Mouse (Mus musculus) CH12.LX (cell line): ENCODE measurements around the gene Rptor. TPM values are rescaled to one million over a fixed set of nuclear protein-coding genes. Genes with fewer than 3 reads are reported as not detected.

Source experiments
- DNase-seq: peaks from one replicate; pipeline ENCODE4 v3.0.0-alpha.2; 2013; ENCODE audit errors: extremely low read depth
- H3K27ac ChIP-seq: 2 replicates; pipeline ENCODE4 v1.5.1; 2012; ENCODE audit warnings: low read depth, mild to moderate bottlenecking, control low read depth, moderate library complexity; ENCODE audit not compliant: insufficient read depth
- H3K27me3 ChIP-seq: replicated peaks from 2 replicates; pipeline ENCODE3; 2012; ENCODE audit warnings: inconsistent platforms
- H3K36me3 ChIP-seq, 2 experiments: replicated peaks in 1 of 2; 2 replicates each; pipeline versions ENCODE3 to v1.6.1; 2012; ENCODE audit warnings: inconsistent platforms in 1 of 2, low read length in 1 of 2, mild to moderate bottlenecking in 1 of 2, mixed read lengths in 1 of 2, moderate library complexity in 1 of 2; ENCODE audit not compliant: control insufficient read depth in 1 of 2, insufficient read depth in 1 of 2
- H3K4me1 ChIP-seq, 2 experiments: 2 replicates each; pipeline ENCODE4 v1.6.1; 2012; ENCODE audit warnings: inconsistent platforms in 1 of 2, moderate library complexity in 1 of 2; ENCODE audit not compliant: insufficient read depth in 2 of 2, control insufficient read depth in 1 of 2
- H3K4me2 ChIP-seq: 2 replicates; pipeline ENCODE4 v1.6.1; 2012; ENCODE audit warnings: low read depth, mild to moderate bottlenecking, control low read depth; ENCODE audit not compliant: poor library complexity, insufficient read depth, severe bottlenecking
- H3K4me3 ChIP-seq, 3 experiments: fragments of 150-350 bp in 1 of 3; sonication (generic) in 1 of 3; replicated peaks in 1 of 3; 2 replicates each; pipeline versions ENCODE3 to v1.5.1; 2011 to 2012; ENCODE audit warnings: low read depth in 2 of 3, low read length in 2 of 3, mild to moderate bottlenecking in 2 of 3, moderate library complexity in 2 of 3, control low read depth in 1 of 3, improper control_type of control experiment in 1 of 3, inconsistent platforms in 1 of 3, mixed read lengths in 1 of 3; ENCODE audit not compliant: poor library complexity in 1 of 3
- H3K79me2 ChIP-seq: replicated peaks from 2 replicates; pipeline ENCODE4 v1.6.1; 2012; ENCODE audit warnings: mild to moderate bottlenecking, moderate library complexity; ENCODE audit not compliant: control insufficient read depth, poor library complexity, insufficient read depth, severe bottlenecking; ENCODE audit errors: extremely low read depth
- H3K9ac ChIP-seq: 2 replicates; pipeline ENCODE4 v1.6.1; 2012; ENCODE audit warnings: low read depth, mild to moderate bottlenecking, control low read depth, moderate library complexity; ENCODE audit not compliant: insufficient read depth
- H3K9me3 ChIP-seq: replicated peaks from 2 replicates; pipeline ENCODE3; 2012; ENCODE audit warnings: low read length, inconsistent platforms, mixed read lengths
- BHLHE40 ChIP-seq: IDR thresholded peaks from 2 replicates; pipeline ENCODE4 v1.6.1; 2011; ENCODE audit warnings: mild to moderate bottlenecking, low read depth, low read length, improper control_type of control experiment
- CHD1 ChIP-seq: IDR thresholded peaks from 2 replicates; pipeline ENCODE4 v1.6.1; 2012; ENCODE audit warnings: low read depth, low read length, improper control_type of control experiment, inconsistent platforms
- CHD2 ChIP-seq: IDR thresholded peaks from 2 replicates; pipeline ENCODE4 v1.6.1; 2011; ENCODE audit warnings: low read length, improper control_type of control experiment
- CTCF ChIP-seq, 2 experiments: IDR thresholded peaks in 1 of 2; conservative IDR thresholded peaks in 1 of 2; 2 replicates each; pipeline ENCODE4 v1.5.1; 2011 to 2012; ENCODE audit warnings: low read depth in 2 of 2, low read length in 2 of 2, improper control_type of control experiment in 1 of 2, inconsistent platforms in 1 of 2, mild to moderate bottlenecking in 1 of 2, moderate library complexity in 1 of 2
- ELF1 ChIP-seq: IDR thresholded peaks from 2 replicates; pipeline ENCODE4 v1.6.1; 2014; ENCODE audit warnings: low read depth, mild to moderate bottlenecking, inconsistent platforms, low read length, improper control_type of control experiment
- ETS1 ChIP-seq: conservative IDR thresholded peaks from 2 replicates; pipeline ENCODE4 v1.6.1; 2012; ENCODE audit warnings: low read depth, mild to moderate bottlenecking, inconsistent platforms, low read length, improper control_type of control experiment, moderate library complexity
- GABPA ChIP-seq: IDR thresholded peaks from 2 replicates; pipeline ENCODE4 v1.6.1; 2012; ENCODE audit warnings: low read depth, low read length, improper control_type of control experiment, inconsistent platforms; ENCODE audit not compliant: insufficient replicate concordance
- HCFC1 ChIP-seq: IDR thresholded peaks from 2 replicates; pipeline ENCODE4 v1.6.1; 2012; ENCODE audit warnings: low read depth, mild to moderate bottlenecking, inconsistent platforms, low read length, improper control_type of control experiment
- IRF4 ChIP-seq: IDR thresholded peaks from 2 replicates; pipeline ENCODE4 v1.6.1; 2014; ENCODE audit warnings: low read depth, mild to moderate bottlenecking, inconsistent platforms, low read length, improper control_type of control experiment
- KAT2A ChIP-seq: IDR thresholded peaks from 2 replicates; pipeline ENCODE4 v1.6.1; 2012; ENCODE audit warnings: low read length, improper control_type of control experiment, inconsistent platforms; ENCODE audit not compliant: insufficient replicate concordance
- MAFK ChIP-seq: IDR thresholded peaks from 2 replicates; pipeline ENCODE4 v1.6.1; 2011; ENCODE audit warnings: low read length, improper control_type of control experiment; ENCODE audit not compliant: insufficient replicate concordance
- MAX ChIP-seq: IDR thresholded peaks from 2 replicates; pipeline ENCODE4 v1.6.1; 2011; ENCODE audit warnings: low read length, improper control_type of control experiment
- MAZ ChIP-seq: IDR thresholded peaks from 2 replicates; pipeline ENCODE4 v1.6.1; 2012; ENCODE audit warnings: low read depth, mild to moderate bottlenecking, inconsistent platforms, low read length, improper control_type of control experiment, moderate library complexity
- MEF2A ChIP-seq: IDR thresholded peaks from 2 replicates; pipeline ENCODE4 v1.6.1; 2014; ENCODE audit warnings: low read depth, mild to moderate bottlenecking, inconsistent platforms, low read length, improper control_type of control experiment, borderline replicate concordance
- MXI1 ChIP-seq: IDR thresholded peaks from 2 replicates; pipeline ENCODE4 v1.6.1; 2011; ENCODE audit warnings: mild to moderate bottlenecking, low read depth, low read length, improper control_type of control experiment
- MYC ChIP-seq: IDR thresholded peaks from 2 replicates; pipeline ENCODE4 v1.6.1; 2011; ENCODE audit warnings: low read depth, mild to moderate bottlenecking, improper control_type of control experiment, low read length
- NELFE ChIP-seq: IDR thresholded peaks from 2 replicates; pipeline ENCODE4 v1.6.1; 2011; ENCODE audit warnings: low read depth, low read length, improper control_type of control experiment
- NRF1 ChIP-seq: IDR thresholded peaks from 2 replicates; pipeline ENCODE4 v1.6.1; 2014; ENCODE audit warnings: low read depth, mild to moderate bottlenecking, inconsistent platforms, low read length, improper control_type of control experiment, moderate library complexity
- PAX5 ChIP-seq: IDR thresholded peaks from 2 replicates; pipeline ENCODE4 v1.6.1; 2012; ENCODE audit warnings: low read length, inconsistent platforms, mixed read lengths
- POLR2A ChIP-seq: IDR thresholded peaks from 2 replicates; pipeline ENCODE4 v1.6.1; 2011; ENCODE audit warnings: low read depth, mild to moderate bottlenecking, improper control_type of control experiment, low read length
- POLR2AphosphoS2 ChIP-seq: IDR thresholded peaks from 2 replicates; pipeline ENCODE4 v1.6.1; 2011; ENCODE audit warnings: low read depth, low read length, improper control_type of control experiment
- RAD21 ChIP-seq: IDR thresholded peaks from 2 replicates; pipeline ENCODE4 v1.6.1; 2011; ENCODE audit warnings: low read depth, mild to moderate bottlenecking, low read length, improper control_type of control experiment, moderate library complexity
- RCOR1 ChIP-seq: conservative IDR thresholded peaks from 2 replicates; pipeline ENCODE4 v1.6.1; 2012; ENCODE audit warnings: low read depth, mild to moderate bottlenecking, inconsistent platforms, low read length, improper control_type of control experiment
- SIN3A ChIP-seq: IDR thresholded peaks from 2 replicates; pipeline ENCODE4 v1.6.1; 2012; ENCODE audit warnings: low read length, improper control_type of control experiment, inconsistent platforms
- TBP ChIP-seq: conservative IDR thresholded peaks from 2 replicates; pipeline ENCODE4 v1.6.1; 2011; ENCODE audit warnings: low read depth, low read length, improper control_type of control experiment
- TCF12 ChIP-seq: IDR thresholded peaks from 2 replicates; pipeline ENCODE4 v1.6.1; 2014; ENCODE audit warnings: low read depth, mild to moderate bottlenecking, inconsistent platforms, low read length, improper control_type of control experiment
- UBTF ChIP-seq: IDR thresholded peaks from 2 replicates; pipeline ENCODE4 v1.6.1; 2012; ENCODE audit warnings: low read depth, mild to moderate bottlenecking, inconsistent platforms, low read length, improper control_type of control experiment, moderate library complexity
- USF1 ChIP-seq: IDR thresholded peaks from 2 replicates; pipeline ENCODE4 v1.6.1; 2014; ENCODE audit warnings: low read depth, mild to moderate bottlenecking, inconsistent platforms, low read length, improper control_type of control experiment
- ZC3H11A ChIP-seq: IDR thresholded peaks from 2 replicates; pipeline ENCODE4 v1.6.1; 2012; ENCODE audit warnings: low read depth, mild to moderate bottlenecking, inconsistent platforms, low read length, improper control_type of control experiment
- ZMIZ1 ChIP-seq: IDR thresholded peaks from 2 replicates; pipeline ENCODE4 v1.6.1; 2012; ENCODE audit warnings: low read depth, mild to moderate bottlenecking, inconsistent platforms, low read length, improper control_type of control experiment
- dilution Hi-C: fragments of 300-500 bp; cut with MboI; formaldehyde crosslinking; loops from 2 replicates; pipeline ENCODE4 v1.14.3; 2020; ENCODE audit warnings: low sequenced_read_pairs; ENCODE audit not compliant: extremely low pct_unique_long_range_greater_than_20kb, extremely low pct_ligation_motif_present
- in situ Hi-C: fragments of 300-500 bp; cut with MboI; formaldehyde crosslinking; loops from 3 replicates; pipeline ENCODE4 v1.14.3; 2019; ENCODE audit warnings: low sequenced_read_pairs, low pct_ligation_motif_present, low pct_unique_long_range_greater_than_20kb, mixed read lengths
- polyA plus RNA-seq: library from polyadenylated mRNA; unstranded; fragments of >175 nt; gene quantifications from 2 replicates; pipeline ENCODE4 v1.2.1, GENCODE M21; 2012; ENCODE audit warnings: low read depth; ENCODE audit not compliant: insufficient read length
- total RNA-seq, 2 experiments: library from RNA; depleted of rRNA; stranded (reverse); fragments of 300-350 nt in 1 of 2; fragments of >200 nt in 1 of 2; gene quantifications; 2 replicates each; pipeline ENCODE4 v1.2.3; 2012 to 2014

Gene Rptor
- total and polyA plus RNA-seq, 3 experiments = 10.3 to 33.1 (median 26.7) TPM

DNA sequence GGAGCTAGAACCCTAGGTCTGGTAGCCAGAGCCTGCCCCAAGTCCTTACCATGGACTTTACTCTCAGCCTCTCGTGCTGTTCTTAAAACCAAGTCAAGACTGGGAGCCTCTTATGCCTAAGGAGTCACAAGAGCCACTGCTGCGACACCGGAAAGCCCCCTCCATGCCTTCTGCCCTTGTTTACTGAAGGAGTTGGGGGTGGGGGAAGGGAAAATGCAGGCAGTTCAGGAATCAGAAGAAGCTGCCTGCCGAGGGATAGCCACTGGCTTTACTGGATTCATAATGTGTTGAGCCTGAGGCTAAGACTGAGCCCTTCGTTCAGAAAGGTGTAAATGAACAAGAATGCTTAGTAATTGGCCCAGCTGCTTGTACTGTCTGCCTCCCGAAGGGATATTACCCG, 310.1 kb downstream of the Rptor start:
- 0 out of 2 replicates have a peak, but pooled peaks have one; percentile 12 for TF ChIP-seq BHLHE40
- TF ChIP-seq CHD2 = peak; percentile 68
- no peak for TF ChIP-seq UBTF
- in situ Hi-C loops (loop anchor here (10.0 kb wide), 1 partner anchor 182 kb away; the partner anchor contains the start of genes Ndufaf8 and Tepsin), dilution Hi-C loops (no loop called here)
- Histone ChIP-seq H3K9me3 (peaks cover 3% of the 10 kb centered on the region), H3K4me2 (peak overlapping the region; percentile 64), H3K36me3 (peaks cover 26 to 31% of the 10 kb centered on the region in 2 experiments), H3K27ac (peak overlapping the region; percentile 34; the same call in 1 of the 2 replicates), H3K27me3 (peaks cover 12% of the 10 kb centered on the region), H3K4me3 (peak overlapping the region; percentile 73 to 99 (median 84)), H3K9ac (peak overlapping the region; percentile 85), H3K4me1 (peaks cover 19 to 32% of the 10 kb centered on the region in 2 experiments), H3K79me2 (0 out of 2 replicates have a peak, but pooled peaks cover 3% of the 10 kb centered on the region)
- DNase-seq = peak; percentile 29

DNA sequence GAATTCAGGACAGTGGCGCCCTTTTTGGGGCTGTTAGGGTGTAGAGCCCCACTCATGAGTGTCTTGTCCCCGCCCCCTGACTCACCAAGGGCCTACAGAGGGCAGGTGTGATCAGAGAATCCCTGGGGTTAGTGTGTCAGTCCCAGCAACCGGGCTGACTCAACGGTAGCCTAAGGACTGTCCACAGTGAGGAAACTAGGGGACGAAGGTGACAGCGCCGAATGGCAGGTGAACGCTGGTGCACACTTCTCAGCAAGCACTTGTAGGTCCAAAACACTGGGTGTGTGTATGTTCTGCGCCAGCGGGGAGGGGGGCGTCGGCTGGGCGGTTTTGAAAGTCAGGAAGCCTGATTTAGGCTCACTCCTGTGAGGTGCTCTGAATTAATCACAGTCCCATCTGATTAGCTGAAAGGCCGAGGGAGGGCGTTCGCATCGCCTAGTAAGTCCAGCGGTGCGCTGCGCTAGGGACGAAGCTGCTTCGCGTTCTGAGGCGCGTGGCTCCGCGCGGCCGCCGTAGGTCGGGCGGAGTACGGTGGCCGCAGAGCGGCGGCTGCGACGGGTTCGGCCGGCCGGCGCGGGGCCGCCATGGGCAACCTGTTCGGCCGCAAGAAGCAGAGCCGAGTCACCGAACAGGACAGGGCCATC, 310.7 kb downstream of the Rptor start, which contains the start of gene Chmp6:
Gene Chmp6, plus strand, starts transcription at position 151 of the 644 bp plus-strand sequence.
- Histone ChIP-seq H3K9ac (peak within 1 kb of the TSS; percentile 85), H3K79me2 (0 out of 2 replicates have a peak, but pooled peaks cover 3% of the 10 kb centered on the region), H3K4me3 (peak within 1 kb of the TSS; percentile 73 to 99 (median 84)), H3K4me1 (peaks cover 19 to 32% of the 10 kb centered on the region in 2 experiments), H3K27ac (peak within 1 kb of the TSS; percentile 34), H3K9me3 (peaks cover 3% of the 10 kb centered on the region), H3K4me2 (peak within 1 kb of the TSS; percentile 80), H3K27me3 (peaks cover 7% of the 10 kb centered on the region), H3K36me3 (peaks cover 32 to 37% of the 10 kb centered on the region in 2 experiments)
- in situ Hi-C loops = loop anchor here (10.0 kb wide), 1 partner anchor 181 kb away; the partner anchor contains the start of genes Ndufaf8 and Tepsin
- peak; percentile 76 for DNase-seq
- dilution Hi-C loops = no loop called here
- TF ChIP-seq MAZ (peak; percentile 31; the same call in 1 of the 2 replicates), USF1 (no peak), BHLHE40 (peak; percentile 4; the same call in 1 of the 2 replicates), KAT2A (peak; percentile 88; the same call in 1 of the 2 replicates), MAX (peak; percentile 75), CTCF (conservative IDR thresholded peaks at IDR 0.05 in 1 of 2, IDR thresholded peaks at IDR 0.05 in 1 of 2; ENCODE audit: low read depth in 2 of 2, low read length in 2 of 2) (peak in 1 of 2 experiments; percentile 40; a peak in 2 of 4 replicates), RCOR1 (no peak), POLR2A (peak; percentile 86), MEF2A (peak; percentile 85; the same call in 1 of the 2 replicates), PAX5 (no peak), RAD21 (peak; percentile 7; the same call in 1 of the 2 replicates), TCF12 (peak; percentile 88), GABPA (no peak; the same call in 1 of the 2 replicates), POLR2AphosphoS2 (no peak), CHD1 (no peak), NELFE (peak; percentile 46; the same call in 1 of the 2 replicates), SIN3A (peak; percentile 92), CHD2 (no peak), TBP (peak; percentile 56; the same call in 1 of the 2 replicates), MAFK (no peak), ZC3H11A (no peak), ZMIZ1 (peak; percentile 57), ELF1 (peak; percentile 88), ETS1 (no peak), MXI1 (peak; percentile 79), MYC (no peak; the same call in 1 of the 2 replicates), NRF1 (peak; percentile 68), HCFC1 (peak; percentile 90), IRF4 (peak; percentile 56; the same call in 1 of the 2 replicates)
